In the genomic region with DNA sequence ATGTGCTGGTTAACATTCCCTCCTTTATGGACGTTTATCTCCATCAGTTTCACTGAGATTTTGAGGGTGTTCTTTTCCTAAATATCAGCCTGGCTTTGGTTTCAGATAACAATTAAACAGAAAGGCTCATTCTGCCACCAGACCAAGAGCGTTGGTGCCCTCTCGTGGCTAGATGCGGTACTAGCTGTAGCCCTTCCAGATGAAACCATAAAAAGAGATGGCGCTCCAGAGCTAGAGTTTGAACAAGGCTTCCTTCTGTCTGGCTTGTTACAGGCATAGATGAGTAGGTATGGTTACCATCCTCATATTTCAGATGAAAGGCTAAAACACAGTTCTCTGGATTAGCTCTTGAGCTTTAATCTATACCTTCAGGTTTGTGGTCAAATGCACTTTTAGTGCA, we compare ENCODE assay signal across 9 mouse cellular contexts. TPM values are rescaled to one million over a fixed set of nuclear protein-coding genes. Genes with fewer than 3 reads are reported as not detected.
DNase-seq lines count a peak whose midpoint lies in the region; ATAC-seq and TF ChIP-seq lines count a peak whose summit lies in the region.
"Had no signal": no experiment of that assay in that cellular context is flagged by ENCODE, and none has a peak within 500 bp of the region (broad histone marks: within the 10 kb centered on the region; RNA-seq: fewer than 3 reads in every experiment).

No protein-coding gene starts in this region.

- no peak overlapping the region for H3K27ac ChIP-seq in kidney, adult 2 months (ENCODE audit: insufficient read depth, low read depth, low read length)
- H3K27ac ChIP-seq in kidney, embryonic 16.5 days (ENCODE audit: low read length): no peak overlapping the region
- H3K27ac ChIP-seq: stomach, embryonic 15.5 days had no signal

- peak; percentile 52 for DNase-seq in kidney, adult 2 months
- DNase-seq in cerebellum, adult 11-12 months: peak; percentile 12
- peak; percentile 32 to 68 for DNase-seq in frontal cortex, postnatal 10 days (ENCODE audit: low spot score in 2 of 2)
- DNase-seq in kidney, postnatal 4 days: peak; percentile 83 to 85
- DNase-seq in lung, adult 18-20 months: peak; percentile 40 to 59
- DNase-seq in retina, postnatal 7 days (ENCODE audit: low read depth, low spot score): peak; percentile 47
- peak; percentile 11 for DNase-seq in urinary bladder, postnatal 10 days (ENCODE audit: low spot score)

- peak; percentile 78 for TF ChIP-seq CTCF in kidney, adult 2 months (conservative IDR thresholded peaks at IDR 0.05; ENCODE audit: insufficient read depth, insufficient read length, low read depth, low read length)

- H3K4me2 ChIP-seq in kidney, embryonic 16.5 days (replicated peaks; ENCODE audit: low read depth, low read length): no peak overlapping the region
- H3K4me2 ChIP-seq: stomach, embryonic 15.5 days had no signal

- H3K4me1 ChIP-seq in kidney, adult 2 months (ENCODE audit: control insufficient read depth, insufficient read depth, low read length): no peaks in the 10 kb centered on the region
- no peaks in the 10 kb centered on the region for H3K4me1 ChIP-seq in kidney, embryonic 16.5 days (ENCODE audit: insufficient read depth, low read length)
- H3K4me1 ChIP-seq: stomach, embryonic 15.5 days had no signal

- no peak for ATAC-seq in kidney, embryonic 16.5 days (ENCODE audit: low FRiP score, low TSS enrichment)

- 0% methylated on average over 5 of the region's 5 CpGs for WGBS in kidney, adult 2 months
- 3% methylated on average over 5 of the region's 5 CpGs for WGBS in kidney, embryonic 16.5 days

- H3K9me3 ChIP-seq in kidney, embryonic 16.5 days (ENCODE audit: low read length): no peaks in the 10 kb centered on the region
- H3K9me3 ChIP-seq: stomach, embryonic 15.5 days had no signal

- no peak overlapping the region for H3K9ac ChIP-seq in kidney, embryonic 16.5 days (replicated peaks; ENCODE audit: low read length)
- H3K9ac ChIP-seq: stomach, embryonic 15.5 days had no signal

- no peak overlapping the region for H3K4me3 ChIP-seq in kidney, adult 2 months (ENCODE audit: insufficient read depth, low read depth, low read length)
- no peak overlapping the region for H3K4me3 ChIP-seq in kidney, embryonic 16.5 days (ENCODE audit: low read length)
- H3K4me3 ChIP-seq: stomach, embryonic 15.5 days had no signal

- H3K36me3 ChIP-seq in kidney, adult 2 months (ENCODE audit: control insufficient read depth, insufficient read depth, low read length): no peaks in the 10 kb centered on the region
- H3K36me3 ChIP-seq in kidney, embryonic 16.5 days (ENCODE audit: insufficient read depth, low read length): no peaks in the 10 kb centered on the region
- H3K36me3 ChIP-seq: stomach, embryonic 15.5 days had no signal

- H3K27me3 ChIP-seq in kidney, adult 2 months (replicated peaks; ENCODE audit: control insufficient read depth, insufficient read depth, low read length): no peaks in the 10 kb centered on the region
- H3K27me3 ChIP-seq in kidney, embryonic 16.5 days (ENCODE audit: insufficient read depth, low read length): peaks cover 14% of the 10 kb centered on the region; the same call in 1 of the 2 replicates
- H3K27me3 ChIP-seq: stomach, embryonic 15.5 days had no signal

- no peak for TF ChIP-seq POLR2A in kidney, adult 2 months (IDR thresholded peaks at IDR 0.05; ENCODE audit: low read depth, low read length)

RNA-seq across cellular contexts. Expression of a gene that starts 5.4 kb away (rescaled TPM):
- polyA plus RNA-seq in kidney, adult 2 months (2012; rRNA removed): 0.03 TPM in 2 replicates
- polyA plus RNA-seq in kidney, embryonic 16.5 days (2015; fragmentation: Nextera tagmentation; extraction: Ambion mirVana): 0.17 and 0.22 TPM in 2 replicates

Comparison
In these comparisons a context has a peak if more than half of its experiments do, and no peak if none do; other contexts are left out.
1. DNase-seq: peak in every context shown above with its lines; median percentile 84 in kidney, postnatal 4 days; 52 in kidney, adult 2 months; 50 in frontal cortex, postnatal 10 days; 50 in lung, adult 18-20 months; 47 in retina, postnatal 7 days; 12 in cerebellum, adult 11-12 months; 11 in urinary bladder, postnatal 10 days.